15 mouse cellular contexts compared by ENCODE assay signal in the genomic region with DNA sequence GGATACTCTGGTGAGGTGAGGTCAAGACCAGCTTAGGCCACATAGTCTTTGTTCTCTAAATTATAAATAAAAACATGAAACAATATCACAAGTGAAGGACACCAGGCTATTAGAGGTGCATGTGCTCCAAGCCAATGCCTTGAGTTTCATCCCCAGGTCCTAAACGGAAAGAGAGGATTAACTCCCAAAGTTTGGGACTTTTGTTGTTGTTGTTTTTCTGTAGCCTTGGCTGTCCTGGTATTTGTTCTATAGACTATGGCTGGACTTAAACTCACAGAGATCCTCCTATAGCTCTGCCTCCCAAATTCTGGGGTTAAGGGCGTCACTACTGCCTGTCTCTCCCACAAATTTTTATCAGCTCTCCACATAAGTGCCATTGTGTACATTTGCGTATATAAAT. TPM values are rescaled to one million over a fixed set of nuclear protein-coding genes. Genes with fewer than 3 reads are reported as not detected.
DNase-seq lines count a peak whose midpoint lies in the region; TF ChIP-seq lines count a peak whose summit lies in the region.
"Had no signal": no experiment of that assay in that cellular context is flagged by ENCODE, and none has a peak within 500 bp of the region (broad histone marks: within the 10 kb centered on the region; RNA-seq: fewer than 3 reads in every experiment).

No protein-coding gene starts in this region.

- in situ Hi-C loops in CH12.LX (cut with MboI; ENCODE audit: low pct_ligation_motif_present, low pct_unique_long_range_greater_than_20kb, low sequenced_read_pairs): no loop called here

- peak overlapping the region; percentile 25 to 65 (median 53) for H3K4me3 ChIP-seq in CH12.LX (replicated peaks in 1 of 3; ENCODE audit: low read depth in 2 of 3, low read length in 2 of 3, poor library complexity in 1 of 3)

- peaks cover 34% of the 10 kb centered on the region for H3K79me2 ChIP-seq in CH12.LX (replicated peaks; ENCODE audit: control insufficient read depth, extremely low read depth, insufficient read depth, poor library complexity, severe bottlenecking)

- TF ChIP-seq CTCF in CH12.LX (conservative IDR thresholded peaks at IDR 0.05 in 1 of 2, IDR thresholded peaks at IDR 0.05 in 1 of 2; ENCODE audit: low read depth in 2 of 2, low read length in 2 of 2): no peak

- peak overlapping the region; percentile 57 for H3K4me2 ChIP-seq in CH12.LX (ENCODE audit: insufficient read depth, low read depth, poor library complexity, severe bottlenecking)

- peaks cover 3 to 49% of the 10 kb centered on the region in 2 experiments; a peak in 3 of 4 replicates for H3K4me1 ChIP-seq in CH12.LX (ENCODE audit: control insufficient read depth in 1 of 2, insufficient read depth in 2 of 2)

- dilution Hi-C loops in CH12.LX (cut with MboI; ENCODE audit: extremely low pct_ligation_motif_present, extremely low pct_unique_long_range_greater_than_20kb, low sequenced_read_pairs): no loop called here

- no peak for TF ChIP-seq POLR2A in CH12.LX (IDR thresholded peaks at IDR 0.05; ENCODE audit: low read depth, low read length)

- DNase-seq in CH12.LX (ENCODE audit: extremely low read depth): no peak
- no peak for DNase-seq in adrenal gland, adult 8-10 months
- DNase-seq: adrenal gland, adult 2 months; adrenal gland, postnatal 10 days; adrenal gland, postnatal 14 days; adrenal gland, postnatal 25 days; adrenal gland, postnatal 36 days; cerebellum, adult 11 months; cerebellum, adult 11-12 months; cerebellum, adult 18-20 months; cerebellum, adult 2 months; cerebellum, adult 8-10 months; cerebellum, adult 9-10 months had no signal

- H3K9ac ChIP-seq in CH12.LX (ENCODE audit: insufficient read depth, low read depth): peak overlapping the region; percentile 84

- no peak for TF ChIP-seq RAD21 in CH12.LX (IDR thresholded peaks at IDR 0.05; ENCODE audit: low read depth, low read length)

- peak; percentile 47 for TF ChIP-seq EP300 in CH12.LX (IDR thresholded peaks at IDR 0.05; ENCODE audit: low read length)

- H3K36me3 ChIP-seq in CH12.LX (replicated peaks in 1 of 2; ENCODE audit: control insufficient read depth in 1 of 2, insufficient read depth in 1 of 2, low read length in 1 of 2): peaks cover 4 to 10% of the 10 kb centered on the region in 2 experiments
- H3K36me3 ChIP-seq: G1E had no signal

- no peaks in the 10 kb centered on the region for H3K27me3 ChIP-seq in CH12.LX (replicated peaks)
- H3K27me3 ChIP-seq: Patski had no signal

- peak overlapping the region; percentile 98 for H3K27ac ChIP-seq in CH12.LX (ENCODE audit: insufficient read depth, low read depth)

- H3K9me3 ChIP-seq in CH12.LX (replicated peaks; ENCODE audit: low read length): peaks cover 11% of the 10 kb centered on the region
- H3K9me3 ChIP-seq: G1E had no signal

TF ChIP-seq in CH12.LX, 34 proteins besides CTCF, POLR2A, EP300 and RAD21:
- TF ChIP-seq UBTF (IDR thresholded peaks at IDR 0.05; ENCODE audit: low read depth, low read length): no peak
- TF ChIP-seq POLR2AphosphoS2 (IDR thresholded peaks at IDR 0.05; ENCODE audit: low read depth, low read length): no peak
- TF ChIP-seq NELFE (IDR thresholded peaks at IDR 0.05; ENCODE audit: low read depth, low read length): 0 out of 2 replicates have a peak, but pooled peaks have one; percentile 15
- TF ChIP-seq E2F4 (IDR thresholded peaks at IDR 0.05; ENCODE audit: insufficient replicate concordance, low read depth, low read length): no peak
- no peak for TF ChIP-seq TBP (conservative IDR thresholded peaks at IDR 0.05; ENCODE audit: low read depth, low read length)
- TF ChIP-seq ETS1 (conservative IDR thresholded peaks at IDR 0.05; ENCODE audit: low read depth, low read length): no peak
- TF ChIP-seq ZC3H11A (IDR thresholded peaks at IDR 0.05; ENCODE audit: low read depth, low read length): no peak
- TF ChIP-seq USF1 (IDR thresholded peaks at IDR 0.05; ENCODE audit: low read depth, low read length): no peak
- no peak for TF ChIP-seq RCOR1 (conservative IDR thresholded peaks at IDR 0.05; ENCODE audit: low read depth, low read length)
- no peak for TF ChIP-seq JUND (conservative IDR thresholded peaks at IDR 0.05; ENCODE audit: low read depth, low read length)
- TF ChIP-seq PAX5 (IDR thresholded peaks at IDR 0.05; ENCODE audit: low read length): no peak
- TF ChIP-seq HCFC1 (IDR thresholded peaks at IDR 0.05; ENCODE audit: low read depth, low read length): no peak
- peak; percentile 53 for TF ChIP-seq SIN3A (IDR thresholded peaks at IDR 0.05; ENCODE audit: low read length)
- no peak; the same call in 1 of the 2 replicates for TF ChIP-seq CHD1 (IDR thresholded peaks at IDR 0.05; ENCODE audit: low read depth, low read length)
- no peak for TF ChIP-seq USF2 (conservative IDR thresholded peaks at IDR 0.05; ENCODE audit: low read depth, low read length)
- no peak for TF ChIP-seq ZKSCAN1 (IDR thresholded peaks at IDR 0.05; ENCODE audit: borderline replicate concordance, low read depth, low read length)
- TF ChIP-seq ZNF384 (IDR thresholded peaks at IDR 0.05; ENCODE audit: low read depth, low read length): no peak
- peak; percentile 48; the same call in 1 of the 2 replicates for TF ChIP-seq MAX (IDR thresholded peaks at IDR 0.05; ENCODE audit: low read length)
- TF ChIP-seq NRF1 (IDR thresholded peaks at IDR 0.05; ENCODE audit: low read depth, low read length): no peak
- no peak for TF ChIP-seq IRF4 (IDR thresholded peaks at IDR 0.05; ENCODE audit: low read depth, low read length)
- TF ChIP-seq BHLHE40 (IDR thresholded peaks at IDR 0.05; ENCODE audit: low read depth, low read length): no peak
- no peak for TF ChIP-seq ELF1 (IDR thresholded peaks at IDR 0.05; ENCODE audit: low read depth, low read length)
- peak; percentile 78; the same call in 1 of the 2 replicates for TF ChIP-seq MYC (IDR thresholded peaks at IDR 0.05; ENCODE audit: low read depth, low read length)
- TF ChIP-seq MAFK (IDR thresholded peaks at IDR 0.05; ENCODE audit: insufficient replicate concordance, low read length): no peak
- 0 out of 2 replicates have a peak, but pooled peaks have one; percentile 30 for TF ChIP-seq MEF2A (IDR thresholded peaks at IDR 0.05; ENCODE audit: borderline replicate concordance, low read depth, low read length)
- peak; percentile 36; the same call in 1 of the 2 replicates for TF ChIP-seq MAZ (IDR thresholded peaks at IDR 0.05; ENCODE audit: low read depth, low read length)
- TF ChIP-seq KAT2A (IDR thresholded peaks at IDR 0.05; ENCODE audit: insufficient replicate concordance, low read length): no peak
- no peak for TF ChIP-seq CHD2 (IDR thresholded peaks at IDR 0.05; ENCODE audit: low read length)
- TF ChIP-seq TCF12 (IDR thresholded peaks at IDR 0.05; ENCODE audit: low read depth, low read length): no peak
- no peak for TF ChIP-seq GABPA (IDR thresholded peaks at IDR 0.05; ENCODE audit: insufficient replicate concordance, low read depth, low read length)
- no peak for TF ChIP-seq SMC3 (IDR thresholded peaks at IDR 0.05; ENCODE audit: low read depth, low read length)
- 0 out of 2 replicates have a peak, but pooled peaks have one; percentile 16 for TF ChIP-seq MXI1 (IDR thresholded peaks at IDR 0.05; ENCODE audit: low read depth, low read length)
- no peak for TF ChIP-seq JUN (IDR thresholded peaks at IDR 0.05; ENCODE audit: insufficient read depth, low read depth, low read length)
- no peak for TF ChIP-seq ZMIZ1 (IDR thresholded peaks at IDR 0.05; ENCODE audit: low read depth, low read length)

RNA-seq across cellular contexts. Expression of a gene that starts 32.5 kb away (rescaled TPM):
- total RNA-seq in CH12.LX (2012; rRNA removed) (32.1 and 37.6 TPM in 2 replicates), CH12.LX (2014; rRNA removed) (53.9 and 61.0 TPM in 2 replicates)
- 61.8 and 67.6 TPM in 2 replicates for polyA plus RNA-seq in CH12.LX (2012; ENCODE audit: insufficient read length, low read depth)
- total RNA-seq in adrenal gland, adult 8-10 months (2022): 10 to 100 TPM; 56.1 to 65.6 (median 64.3) TPM
